Mouse (Mus musculus): ENCODE data around the gene Esrra.

DNA sequence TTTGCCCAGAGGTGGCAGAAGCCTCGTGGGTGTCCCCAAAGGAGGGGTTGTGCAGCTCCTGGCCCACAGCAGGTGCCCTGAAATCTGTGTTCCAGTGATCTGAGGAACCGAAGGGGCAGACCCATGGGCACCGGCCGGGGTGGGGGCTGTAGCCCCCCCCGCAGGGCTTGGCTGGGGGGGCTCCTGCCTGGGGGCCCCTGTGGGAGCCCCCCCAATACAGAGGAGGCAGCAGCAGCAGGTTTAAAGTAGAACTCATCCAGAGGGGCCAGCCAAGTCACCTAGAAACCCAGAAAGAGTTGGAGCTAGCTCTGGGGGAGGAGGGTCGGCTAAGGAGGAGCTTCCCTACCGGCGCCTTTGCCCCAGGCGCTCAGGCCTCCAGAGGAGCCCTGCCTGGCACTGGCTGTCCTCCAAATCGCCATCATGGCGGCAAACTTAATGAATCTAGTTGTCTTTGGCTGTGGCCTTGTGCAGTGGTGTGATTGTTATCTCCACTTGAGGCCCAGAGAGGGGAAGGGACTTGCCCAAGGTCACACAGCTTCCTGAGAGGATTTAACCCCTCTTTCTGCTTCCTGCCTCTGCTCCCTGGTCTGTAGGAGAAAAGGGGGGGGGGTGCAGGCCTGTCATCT, 49.0 kb upstream of the Esrra start:
- TF ChIP-seq POLR2A (IDR thresholded peaks at IDR 0.05; ENCODE audit: borderline replicate concordance, insufficient read depth, low read length), result no peak
- TF ChIP-seq CTCF (IDR thresholded peaks at IDR 0.05; ENCODE audit: borderline replicate concordance, insufficient read depth, low read depth, low read length), result no peak

Measured in cerebellum, adult 2 months (tissue).